Mouse (Mus musculus): ENCODE measurements around the gene Angpt4. TPM values are rescaled to one million over a fixed set of nuclear protein-coding genes. Genes with fewer than 3 reads are reported as not detected.

Angpt4 gene
- total and polyA plus RNA-seq, 2 experiments from 2014 or later, result 0.12 TPM; not detected in 1

DNA sequence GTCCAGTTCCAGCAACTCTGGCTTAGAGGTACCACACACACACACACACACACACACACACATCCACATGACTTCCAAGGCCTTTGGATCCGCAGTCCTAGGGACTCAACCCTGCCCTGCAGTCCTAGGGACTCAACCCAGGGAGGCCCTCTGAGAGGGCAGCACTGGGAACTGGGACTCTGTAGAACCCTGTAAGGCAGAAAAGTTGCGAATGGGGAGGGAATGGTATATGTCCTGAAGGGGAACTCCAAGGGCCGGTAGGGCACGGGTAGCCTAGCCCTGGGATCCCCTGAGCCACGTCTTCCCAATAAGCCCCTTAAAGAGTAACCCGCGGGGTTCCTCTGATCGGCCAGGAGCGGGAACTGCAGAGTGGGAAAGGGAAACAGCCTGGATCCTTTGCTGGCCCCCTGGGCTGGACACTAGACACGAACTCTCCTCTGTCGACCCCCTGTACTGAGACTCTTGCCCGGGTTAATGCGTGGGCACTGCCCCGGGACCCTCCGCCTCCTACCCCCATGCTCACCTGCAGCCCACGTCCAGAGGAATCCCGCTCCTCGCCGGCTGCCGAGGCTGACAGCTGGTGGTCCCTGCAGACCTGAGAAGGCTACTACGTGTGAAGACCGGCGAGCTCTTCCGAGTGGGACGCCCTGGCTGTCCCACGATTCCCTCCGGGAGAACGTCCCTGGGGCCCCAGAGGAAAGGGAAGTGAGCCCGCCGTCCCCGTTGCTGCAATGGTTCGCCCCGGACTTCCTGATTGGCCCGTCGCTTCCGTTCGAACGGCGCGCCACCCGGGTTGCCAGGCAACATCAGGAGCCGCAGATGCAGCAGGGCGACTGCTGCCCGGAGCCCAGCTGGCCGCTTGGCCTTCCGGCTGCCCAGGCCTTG lies 68.7 kb downstream of the Angpt4 start, which contains the start of gene Fam110a:
Gene Fam110a (minus strand): TSS at position 750 of the 885 bp plus-strand sequence.
- DNase-seq (ENCODE audit: low spot score), result peak; percentile 85
- WGBS, result 1% methylated on average over 46 of the region's 46 CpGs
- ATAC-seq (ENCODE audit: insufficient read depth, low read depth), result peak; percentile 88
- H3K27ac ChIP-seq (ENCODE audit: low read depth), result peak within 1 kb of the TSS; percentile 13; the same call in 1 of the 2 replicates
- peak within 1 kb of the TSS; percentile 75 for H3K4me3 ChIP-seq (ENCODE audit: low read depth, low read length)
- H3K9me3 ChIP-seq (replicated peaks; ENCODE audit: control insufficient read depth, low read length), result no peaks in the 10 kb centered on the region
- H3K9ac ChIP-seq (replicated peaks; ENCODE audit: low read depth, low read length), result peak within 1 kb of the TSS; percentile 67
- H3K4me2 ChIP-seq (ENCODE audit: low read depth, low read length), result peak within 1 kb of the TSS; percentile 95
- peaks cover 19% of the 10 kb centered on the region; the same call in 1 of the 2 replicates for H3K4me1 ChIP-seq (ENCODE audit: control insufficient read depth, insufficient read depth)
- H3K27me3 ChIP-seq (ENCODE audit: control insufficient read depth, insufficient read depth, low read length), result peaks cover 1% of the 10 kb centered on the region
- no peaks in the 10 kb centered on the region for H3K36me3 ChIP-seq (replicated peaks; ENCODE audit: control insufficient read depth, insufficient read depth, low read length)
- no peak for TF ChIP-seq EP300 (IDR thresholded peaks at IDR 0.05; ENCODE audit: low read depth)
- TF ChIP-seq CTCF (IDR thresholded peaks at IDR 0.05; ENCODE audit: low read depth), result no peak

DNA sequence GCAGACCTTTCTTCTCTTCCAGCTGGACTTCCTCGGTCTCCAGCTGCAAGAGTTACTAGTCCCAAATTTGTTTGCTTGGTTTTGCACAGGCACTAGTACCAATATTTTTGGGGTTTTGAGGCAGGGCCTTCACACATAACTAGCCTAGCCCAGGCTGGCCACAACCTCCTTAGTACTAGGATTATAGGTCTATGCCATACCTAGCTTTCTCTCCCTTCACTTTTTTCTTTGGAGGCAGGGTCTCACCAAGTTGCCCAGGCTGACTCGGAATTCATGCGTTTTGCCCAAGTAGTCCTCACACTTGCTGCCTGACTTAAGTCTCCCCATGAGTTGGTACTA lies 69.3 kb downstream of the Angpt4 start:
- Histone ChIP-seq H3K4me2 (ENCODE audit: low read depth, low read length) (peak overlapping the region; percentile 95), H3K27me3 (ENCODE audit: control insufficient read depth, insufficient read depth, low read length) (no peaks in the 10 kb centered on the region), H3K9ac (replicated peaks; ENCODE audit: low read depth, low read length) (peak overlapping the region; percentile 67; the same call in 1 of the 2 replicates), H3K36me3 (replicated peaks; ENCODE audit: control insufficient read depth, insufficient read depth, low read length) (no peaks in the 10 kb centered on the region), H3K9me3 (replicated peaks; ENCODE audit: control insufficient read depth, low read length) (no peaks in the 10 kb centered on the region), H3K4me1 (ENCODE audit: control insufficient read depth, insufficient read depth) (peaks cover 19% of the 10 kb centered on the region; the same call in 1 of the 2 replicates), H3K27ac (ENCODE audit: low read depth) (no peak overlapping the region), H3K4me3 (ENCODE audit: low read depth, low read length) (peak overlapping the region; percentile 75)
- TF ChIP-seq CTCF (IDR thresholded peaks at IDR 0.05; ENCODE audit: low read depth) (no peak), EP300 (IDR thresholded peaks at IDR 0.05; ENCODE audit: low read depth) (0 out of 2 replicates have a peak, but pooled peaks have one; percentile 43)
- no peak for DNase-seq (ENCODE audit: low spot score)
- 46% methylated on average over 3 of the region's 3 CpGs for WGBS
- no peak for ATAC-seq (ENCODE audit: insufficient read depth, low read depth)

GRCm38 (mm10) chr2:151981268-151981667 lies 70.3 kb downstream of the Angpt4 start:
- H3K4me2 ChIP-seq (ENCODE audit: low read depth, low read length), result no peak overlapping the region
- WGBS, result 66% methylated on average over 6 of the region's 6 CpGs
- H3K27me3 ChIP-seq (ENCODE audit: control insufficient read depth, insufficient read depth, low read length), result no peaks in the 10 kb centered on the region
- peaks cover 19% of the 10 kb centered on the region; the same call in 1 of the 2 replicates for H3K4me1 ChIP-seq (ENCODE audit: control insufficient read depth, insufficient read depth)
- H3K27ac ChIP-seq (ENCODE audit: low read depth), result no peak overlapping the region
- no peak overlapping the region for H3K4me3 ChIP-seq (ENCODE audit: low read depth, low read length)
- no peaks in the 10 kb centered on the region for H3K9me3 ChIP-seq (replicated peaks; ENCODE audit: control insufficient read depth, low read length)
- TF ChIP-seq CTCF (IDR thresholded peaks at IDR 0.05; ENCODE audit: low read depth), result no peak
- DNase-seq (ENCODE audit: low spot score) (no peak), ATAC-seq (ENCODE audit: insufficient read depth, low read depth) (no peak)
- H3K36me3 ChIP-seq (replicated peaks; ENCODE audit: control insufficient read depth, insufficient read depth, low read length), result no peaks in the 10 kb centered on the region
- H3K9ac ChIP-seq (replicated peaks; ENCODE audit: low read depth, low read length), result no peak overlapping the region

GRCm38 (mm10) chr2:151982476-151982875 lies 71.5 kb downstream of the Angpt4 start:
- Histone ChIP-seq H3K4me1 (ENCODE audit: control insufficient read depth, insufficient read depth) (peaks cover 18% of the 10 kb centered on the region; the same call in 1 of the 2 replicates), H3K9me3 (replicated peaks; ENCODE audit: control insufficient read depth, low read length) (no peaks in the 10 kb centered on the region), H3K27me3 (ENCODE audit: control insufficient read depth, insufficient read depth, low read length) (0 out of 2 replicates have a peak, but pooled peaks cover 2% of the 10 kb centered on the region), H3K9ac (replicated peaks; ENCODE audit: low read depth, low read length) (no peak overlapping the region), H3K4me3 (ENCODE audit: low read depth, low read length) (no peak overlapping the region), H3K27ac (ENCODE audit: low read depth) (no peak overlapping the region), H3K36me3 (replicated peaks; ENCODE audit: control insufficient read depth, insufficient read depth, low read length) (no peaks in the 10 kb centered on the region), H3K4me2 (ENCODE audit: low read depth, low read length) (no peak overlapping the region)
- ATAC-seq (ENCODE audit: insufficient read depth, low read depth) (no peak), DNase-seq (ENCODE audit: low spot score) (no peak)
- no peak for TF ChIP-seq EP300 (IDR thresholded peaks at IDR 0.05; ENCODE audit: low read depth)
- TF ChIP-seq CTCF (IDR thresholded peaks at IDR 0.05; ENCODE audit: low read depth), result no peak

GRCm38 (mm10) chr2:151984019-151984418 lies 73.0 kb downstream of the Angpt4 start:
- Histone ChIP-seq H3K9me3 (replicated peaks; ENCODE audit: control insufficient read depth, low read length) (no peaks in the 10 kb centered on the region), H3K4me3 (ENCODE audit: low read depth, low read length) (no peak overlapping the region), H3K27ac (ENCODE audit: low read depth) (no peak overlapping the region), H3K4me2 (ENCODE audit: low read depth, low read length) (no peak overlapping the region), H3K9ac (replicated peaks; ENCODE audit: low read depth, low read length) (no peak overlapping the region), H3K36me3 (replicated peaks; ENCODE audit: control insufficient read depth, insufficient read depth, low read length) (no peaks in the 10 kb centered on the region), H3K27me3 (ENCODE audit: control insufficient read depth, insufficient read depth, low read length) (0 out of 2 replicates have a peak, but pooled peaks cover 2% of the 10 kb centered on the region), H3K4me1 (ENCODE audit: control insufficient read depth, insufficient read depth) (peaks cover 6% of the 10 kb centered on the region; the same call in 1 of the 2 replicates)
- no peak for DNase-seq (ENCODE audit: low spot score)
- TF ChIP-seq CTCF (IDR thresholded peaks at IDR 0.05; ENCODE audit: low read depth), result no peak
- no peak for TF ChIP-seq EP300 (IDR thresholded peaks at IDR 0.05; ENCODE audit: low read depth)
- 68% methylated on average over 9 of the region's 9 CpGs for WGBS
- no peak for ATAC-seq (ENCODE audit: insufficient read depth, low read depth)

All from heart, postnatal 0 days (tissue).